Mouse (Mus musculus) embryo, embryonic 10 days (tissue): Measurements from ENCODE around the gene Schip1.

Experiments
- DNase-seq: peaks from one replicate; pipeline ENCODE4 v3.0.0-alpha.2; 2015; ENCODE audit warnings: low spot score

Gene Schip1

DNA sequence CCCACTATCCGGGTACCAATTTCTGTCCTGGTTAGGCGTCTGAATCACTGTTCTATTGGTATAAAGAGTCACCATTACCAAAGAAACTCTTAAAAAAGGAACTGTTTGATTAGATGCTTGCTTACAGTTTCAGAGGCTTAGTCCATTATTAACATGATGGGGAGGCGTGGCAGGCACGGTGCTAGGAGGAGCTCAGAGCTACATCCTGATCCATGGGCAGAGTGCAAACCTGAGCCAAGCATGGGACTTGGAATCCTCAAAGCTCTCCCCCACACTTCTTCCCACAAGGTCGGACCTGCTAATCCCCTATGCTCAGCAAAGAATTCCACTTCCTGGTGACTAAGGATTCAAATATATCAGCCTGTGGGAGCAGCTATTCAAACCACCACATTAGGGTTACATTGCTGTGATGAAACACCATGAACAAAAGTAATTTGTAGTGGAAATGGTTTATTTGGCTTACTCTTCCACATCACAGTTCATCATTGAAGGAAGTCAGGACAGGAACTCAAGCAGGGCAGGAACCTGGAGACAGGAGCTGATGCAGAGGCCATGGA is 604.9 kb downstream of the Schip1 start:
- no peak for DNase-seq

DNA sequence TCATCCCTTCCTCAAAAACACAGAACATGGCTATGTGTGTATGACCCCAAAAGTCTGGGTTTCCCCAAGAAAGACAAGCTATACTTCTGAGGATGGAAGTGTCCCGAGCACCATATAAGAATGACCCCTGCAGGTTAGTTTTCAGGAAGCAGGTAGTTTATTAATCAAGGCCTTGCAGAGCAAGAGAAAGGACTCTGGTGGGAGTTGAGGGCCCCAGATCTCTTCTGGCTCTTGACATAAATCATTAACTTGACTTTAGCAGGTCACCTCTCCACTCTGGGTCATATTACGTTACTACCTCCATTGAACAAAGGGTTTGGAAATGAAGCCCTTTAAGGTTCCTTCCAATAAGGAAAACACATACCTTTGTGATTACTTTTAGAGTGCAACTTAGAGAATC is 610.1 kb downstream of the Schip1 start:
- DNase-seq, result no peak

- DNase-seq, result no peak
Observed at GRCm38 (mm10) chr3:68675216-68675835, 610.7 kb downstream of the Schip1 start.
